Mouse (Mus musculus) urinary bladder, adult 2 months (tissue): ENCODE measurements around the gene Pf4. TPM values are rescaled to one million over a fixed set of nuclear protein-coding genes. Genes with fewer than 3 reads are reported as not detected.

Experiments
- DNase-seq: peaks from one replicate; pipeline ENCODE4 v3.0.0; 2022; ENCODE audit warnings: low spot score
- polyA plus RNA-seq: library from polyadenylated mRNA; depleted of rRNA; stranded (reverse); fragments of >200 nt; gene quantifications from 2 replicates; pipeline ENCODE4 v1.2.3, GENCODE M21; 2012; rRNA removed

Pf4 gene
- polyA plus RNA-seq = 71.0 and 121 TPM in 2 replicates

GRCm38 (mm10) chr5:90771880-90772653 lies at the start of gene Pf4:
Pf4 (plus strand) TSS chr5:90772435.
- no peak for DNase-seq

- DNase-seq = no peak
These were observed 49.6 kb upstream of the Pf4 start for GRCm38 (mm10) chr5:90722656-90723055.

- DNase-seq = no peak
These were observed 44.0 kb upstream of the Pf4 start for GRCm38 (mm10) chr5:90728254-90728653.

GRCm38 (mm10) chr5:90731480-90731879 lies 40.8 kb upstream of the Pf4 start:
- DNase-seq = no peak

GRCm38 (mm10) chr5:90742029-90742428 lies 30.2 kb upstream of the Pf4 start:
- DNase-seq = no peak

GRCm38 (mm10) chr5:90753934-90754333 lies 18.3 kb upstream of the Pf4 start:
- no peak for DNase-seq

GRCm38 (mm10) chr5:90758020-90758605 lies 14.1 kb upstream of the Pf4 start:
- no peak for DNase-seq

- no peak for DNase-seq
These were observed 12.9 kb upstream of the Pf4 start, which contains the start of gene Cxcl5 for GRCm38 (mm10) chr5:90759077-90760065. Cxcl5 (plus strand) TSS chr5:90759360.

- no peak for DNase-seq
These were observed 11.9 kb upstream of the Pf4 start for GRCm38 (mm10) chr5:90760303-90760702.

GRCm38 (mm10) chr5:90760844-90761243 lies 11.4 kb upstream of the Pf4 start:
- DNase-seq = no peak

GRCm38 (mm10) chr5:90761834-90762233 lies 10.4 kb upstream of the Pf4 start:
- no peak for DNase-seq

GRCm38 (mm10) chr5:90763912-90764665 lies 8.1 kb upstream of the Pf4 start:
- no peak for DNase-seq

GRCm38 (mm10) chr5:90765821-90766606 lies 6.2 kb upstream of the Pf4 start:
- no peak for DNase-seq

- no peak for DNase-seq
These were observed 4.0 kb upstream of the Pf4 start, which contains the start of gene Ppbp for GRCm38 (mm10) chr5:90768218-90768617. Ppbp (plus strand) TSS chr5:90768518.

- DNase-seq = no peak
These were observed 866 bp upstream of the Pf4 start for GRCm38 (mm10) chr5:90771369-90771768.

- DNase-seq = no peak
These were observed 3.3 kb downstream of the Pf4 start for GRCm38 (mm10) chr5:90775562-90775961.

GRCm38 (mm10) chr5:90777621-90778020 lies 5.4 kb downstream of the Pf4 start:
- DNase-seq = no peak

GRCm38 (mm10) chr5:90778856-90779255 lies 6.6 kb downstream of the Pf4 start:
- DNase-seq = no peak

GRCm38 (mm10) chr5:90783697-90784096 lies 11.5 kb downstream of the Pf4 start:
- no peak for DNase-seq
